Mouse (Mus musculus) bone marrow, adult 2 months (tissue): ENCODE measurements around the gene Cyp26a1.

ENCODE experiments used
- CTCF ChIP-seq: fragments of 200-500 bp; IDR thresholded peaks from 2 replicates; pipeline ENCODE4 v1.5.1; 2011; ENCODE audit warnings: low read length, control low read depth; ENCODE audit not compliant: control insufficient read depth, insufficient read depth
- POLR2A ChIP-seq: fragments of 200-500 bp; IDR thresholded peaks from 2 replicates; pipeline ENCODE4 v1.6.1; 2011; ENCODE audit warnings: low read depth, mild to moderate bottlenecking, control low read depth, low read length, borderline replicate concordance; ENCODE audit not compliant: control insufficient read depth

DNA sequence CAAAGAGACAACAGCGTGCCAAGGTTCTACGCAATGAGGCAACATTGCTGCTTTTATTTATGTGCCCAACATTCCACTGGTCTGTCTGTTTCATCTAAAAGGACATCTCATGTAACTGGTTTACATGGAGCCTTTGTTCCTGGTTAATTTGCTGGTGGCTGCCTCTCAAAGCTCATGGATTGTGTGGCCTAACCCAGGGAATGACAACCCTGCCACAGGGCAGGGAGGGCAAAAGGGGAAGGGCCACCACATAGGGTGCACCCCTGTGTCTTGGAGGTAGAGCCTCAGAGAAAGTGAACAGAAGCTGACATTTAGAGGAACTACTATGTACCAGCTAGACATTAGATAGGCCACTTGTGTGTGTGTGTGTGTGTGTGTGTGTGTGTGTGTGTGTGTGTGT lies 29.8 kb downstream of the Cyp26a1 start:
- TF ChIP-seq POLR2A (no peak), CTCF (no peak)
